Mouse (Mus musculus) Muller cell, postnatal 12 days (primary cell): ENCODE measurements at regions not wholly inside any gene's neighbourhood (a gene's known extent, or its start where the extent isn't known, plus 50 kb on each side); places are given as distances from the start of the nearest gene placed in this dataset.

Source experiments
- DNase-seq: peaks from one replicate; pipeline ENCODE4 v3.0.0-alpha.2; 2015; ENCODE audit errors: inconsistent ontology term

DNA sequence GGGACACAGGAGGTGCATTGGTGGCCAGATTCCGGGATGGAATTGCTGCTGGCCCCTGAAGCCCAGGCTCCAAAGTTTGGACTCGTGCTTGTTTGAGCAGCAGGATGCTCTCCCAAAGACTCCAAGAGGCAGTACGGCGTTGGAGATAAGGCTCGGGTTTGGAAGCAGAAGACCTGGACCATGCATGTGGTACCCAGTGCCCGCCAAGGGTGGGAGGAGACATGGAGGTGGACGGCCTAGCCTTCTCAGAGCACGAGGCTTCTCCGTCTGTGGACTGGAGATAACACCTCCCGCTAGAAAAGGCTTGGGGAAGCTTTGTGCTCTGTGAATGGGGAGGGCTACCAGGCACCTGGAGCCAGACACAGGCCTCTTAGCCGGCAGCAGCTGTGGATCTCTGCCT lies 271.7 kb downstream of the Rps6kc1 start:
- no peak for DNase-seq

DNA sequence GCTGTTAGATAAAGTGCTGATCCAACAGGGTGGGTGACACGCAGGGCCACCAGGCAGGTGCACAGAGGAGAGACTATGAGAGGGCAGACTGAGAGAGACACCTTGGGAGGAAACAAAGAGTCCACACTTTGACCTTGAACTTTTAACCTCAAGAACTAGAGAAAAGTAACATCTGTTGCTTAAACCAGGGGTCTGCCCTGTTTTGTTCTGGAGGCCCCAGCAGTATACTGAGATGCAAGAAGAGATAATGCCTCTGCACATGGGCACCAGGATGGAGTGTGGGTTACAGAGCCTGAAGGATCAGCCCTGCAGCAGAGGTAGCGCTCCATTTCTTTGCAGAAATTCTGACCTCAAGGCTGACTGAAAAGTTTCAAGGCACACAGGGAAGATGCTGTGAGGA lies 276.6 kb downstream of the Rps6kc1 start:
- no peak for DNase-seq

- no peak for DNase-seq
Observed at GRCm38 (mm10) chr1:190631641-190632040, 279.9 kb downstream of the Rps6kc1 start.

GRCm38 (mm10) chr1:190630193-190630592 lies 281.4 kb downstream of the Rps6kc1 start:
- no peak for DNase-seq

- DNase-seq = no peak
Observed at GRCm38 (mm10) chr1:190623916-190624315, 287.7 kb downstream of the Rps6kc1 start.

GRCm38 (mm10) chr1:190600425-190600824 lies 311.1 kb downstream of the Rps6kc1 start:
- no peak for DNase-seq

DNA sequence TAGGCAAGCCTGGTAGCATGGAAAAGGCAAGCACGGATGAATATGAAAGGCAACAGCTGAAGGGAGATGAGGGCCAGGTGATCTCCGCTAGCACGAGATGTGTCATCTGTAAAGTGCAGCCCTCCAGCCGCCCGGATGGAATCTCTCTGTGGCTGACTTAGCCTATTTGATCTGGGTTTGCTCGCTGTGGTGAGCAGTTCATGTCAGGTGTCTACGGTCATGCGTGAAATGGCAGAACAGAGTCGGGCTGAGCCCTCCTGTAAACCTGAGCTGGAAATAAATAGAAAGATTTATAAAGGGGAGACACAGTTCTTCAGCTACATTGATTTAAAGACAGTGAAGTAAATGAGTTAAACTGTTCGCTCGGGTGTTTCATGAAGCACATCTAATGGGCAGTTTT lies 311.9 kb downstream of the Rps6kc1 start:
- no peak for DNase-seq

GRCm38 (mm10) chr1:190596209-190596608 lies 315.4 kb downstream of the Rps6kc1 start:
- DNase-seq = peak; percentile 23

- DNase-seq = no peak
Observed at GRCm38 (mm10) chr1:190591621-190592020, 319.9 kb downstream of the Rps6kc1 start.

DNA sequence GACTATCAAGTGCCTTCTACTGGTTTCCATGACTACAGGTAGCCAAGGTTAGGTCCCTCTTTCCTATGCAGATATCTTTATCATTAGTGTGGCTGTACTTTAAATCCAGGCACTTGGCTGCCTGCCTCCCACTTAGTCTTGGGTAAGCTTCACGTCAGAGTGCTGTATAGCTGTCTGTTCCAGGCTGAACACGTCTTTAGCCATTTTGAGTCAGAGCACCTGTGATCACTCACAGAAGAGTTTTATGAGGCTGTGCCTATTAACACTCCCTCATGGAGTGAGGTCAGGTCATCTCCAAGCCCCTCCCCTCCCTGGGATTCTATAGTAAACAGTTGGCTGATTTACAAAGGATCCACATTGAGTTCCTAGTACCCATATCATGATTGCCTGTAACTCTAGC lies 322.0 kb downstream of the Rps6kc1 start:
- DNase-seq = no peak

GRCm38 (mm10) chr1:190583272-190583671 lies 328.3 kb downstream of the Rps6kc1 start:
- no peak for DNase-seq

DNA sequence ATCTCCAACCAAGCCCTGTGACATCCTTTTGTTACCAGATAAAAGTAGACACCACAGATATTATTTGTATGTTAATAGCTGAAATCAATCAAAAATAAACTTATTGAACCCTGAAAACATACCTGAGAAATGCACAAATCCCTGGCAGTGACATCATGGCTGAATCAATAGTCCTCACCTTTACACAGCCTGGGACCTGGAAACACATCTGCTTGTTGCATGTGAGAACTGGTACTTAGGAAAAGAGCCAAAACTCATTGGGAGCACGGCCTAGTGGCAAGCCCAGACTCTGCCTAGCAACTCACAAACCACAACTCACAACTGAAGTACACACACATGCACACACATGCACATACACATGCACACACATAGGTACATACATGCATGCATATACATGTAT lies 330.9 kb downstream of the Rps6kc1 start:
- DNase-seq = no peak

- no peak for DNase-seq
Observed at GRCm38 (mm10) chr1:190570981-190571380, 340.6 kb downstream of the Rps6kc1 start.

DNA sequence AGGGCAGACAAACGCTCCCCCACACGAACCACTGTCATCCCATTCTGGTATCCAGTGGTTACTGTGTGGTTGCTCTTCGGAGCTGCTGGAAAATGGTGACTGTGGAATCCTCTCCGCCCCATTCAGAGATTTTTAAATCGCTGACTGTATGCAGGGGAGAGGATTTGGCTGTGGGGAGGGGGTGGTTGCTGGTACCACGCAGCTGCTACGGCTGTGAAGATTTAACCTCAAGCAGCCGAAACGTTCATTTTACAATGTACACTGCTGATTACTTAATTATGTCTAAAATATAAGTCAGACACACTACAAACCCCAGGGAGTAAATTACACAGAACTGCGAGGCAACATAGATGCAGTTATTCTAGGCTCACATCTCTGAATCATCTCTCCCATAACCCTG lies 341.0 kb downstream of the Rps6kc1 start:
- no peak for DNase-seq

DNA sequence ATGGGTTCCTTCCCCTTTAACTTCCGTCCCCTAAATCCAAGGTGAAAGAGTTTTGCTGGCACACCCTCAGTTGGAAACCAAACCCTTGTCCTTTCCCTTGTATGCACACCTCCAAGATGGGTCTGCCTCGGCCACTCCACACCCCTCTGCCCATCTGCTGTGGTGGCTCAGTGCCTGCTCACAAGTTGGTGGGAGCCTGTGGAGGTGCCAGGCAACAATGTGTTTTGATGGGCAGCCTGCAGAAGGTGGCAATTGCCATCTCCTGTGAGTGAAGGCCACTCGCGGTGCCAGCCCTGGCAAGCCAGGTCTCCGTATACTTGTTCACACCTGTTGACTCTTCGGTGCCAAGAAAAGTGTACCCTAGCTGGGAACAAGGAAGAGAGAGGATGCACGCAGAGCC lies 344.8 kb downstream of the Rps6kc1 start:
- DNase-seq = no peak

- no peak for DNase-seq
Observed at GRCm38 (mm10) chr1:190562865-190563457, 348.6 kb downstream of the Rps6kc1 start.

GRCm38 (mm10) chr1:190560086-190560485 lies 351.5 kb downstream of the Rps6kc1 start:
- DNase-seq = peak; percentile 71

DNA sequence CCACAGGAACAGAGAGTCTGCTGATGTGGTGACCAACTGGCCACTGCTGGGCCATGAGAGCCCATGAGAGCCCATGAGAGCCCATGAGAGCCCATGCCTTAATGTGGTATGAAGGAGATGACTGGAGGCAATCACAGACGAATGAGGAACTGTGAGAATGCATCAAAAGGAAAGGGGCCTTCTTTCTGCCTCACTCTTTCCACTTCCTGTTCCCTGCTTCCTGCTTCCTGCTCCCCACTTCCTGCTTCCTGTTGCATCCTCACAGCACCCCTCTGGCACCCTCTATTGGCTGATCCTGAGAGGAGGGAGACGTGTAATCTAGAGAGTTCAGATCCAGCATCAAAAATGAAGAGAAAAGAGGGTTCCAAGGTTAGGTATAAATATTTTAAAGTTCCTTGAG lies 369.7 kb downstream of the Rps6kc1 start:
- DNase-seq = no peak

DNA sequence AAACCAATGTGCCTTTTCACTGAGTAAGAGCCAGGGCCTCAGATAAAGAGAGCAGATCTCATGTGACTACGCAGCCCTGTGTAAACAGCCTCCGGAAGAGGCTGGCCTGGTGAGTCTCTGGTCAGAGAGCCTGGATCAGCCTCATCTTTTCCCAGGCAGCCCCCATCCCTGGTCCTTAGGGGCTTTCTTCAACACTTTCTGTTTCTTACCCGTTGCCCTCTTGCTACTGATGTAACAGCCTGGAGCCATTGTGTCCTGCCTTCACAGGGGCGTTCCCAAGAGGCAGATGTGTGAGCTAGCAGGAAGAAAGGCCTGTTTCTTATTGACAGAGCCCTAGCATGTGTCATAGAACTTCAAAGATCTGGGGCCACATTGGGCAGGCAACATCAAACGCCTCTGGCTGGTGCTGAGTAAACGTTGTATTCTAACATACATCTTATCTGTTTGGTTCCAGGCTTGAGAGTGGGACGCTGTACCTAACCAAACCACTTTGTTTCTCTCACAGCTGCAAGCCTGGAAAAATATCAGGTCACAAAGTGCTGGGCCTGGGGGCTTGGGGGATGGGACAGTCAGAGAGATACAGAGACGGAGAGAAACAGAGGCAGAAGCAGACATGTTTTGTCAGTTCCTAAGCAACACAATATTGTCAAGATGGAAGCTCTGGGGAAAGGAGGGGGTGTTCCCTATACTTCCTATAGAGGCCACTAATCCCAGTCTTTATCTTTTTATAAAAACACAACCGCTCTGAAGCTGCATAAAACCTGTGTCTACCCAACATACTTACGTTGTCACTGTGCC lies 362.6 kb upstream of the Prox1 start:
- DNase-seq = peak; percentile 1

GRCm38 (mm10) chr1:190531224-190531623 lies 360.7 kb upstream of the Prox1 start:
- DNase-seq = no peak

GRCm38 (mm10) chr1:190530079-190530478 lies 359.6 kb upstream of the Prox1 start:
- no peak for DNase-seq

- no peak for DNase-seq
Observed at GRCm38 (mm10) chr1:190527545-190528137, 357.1 kb upstream of the Prox1 start.

DNA sequence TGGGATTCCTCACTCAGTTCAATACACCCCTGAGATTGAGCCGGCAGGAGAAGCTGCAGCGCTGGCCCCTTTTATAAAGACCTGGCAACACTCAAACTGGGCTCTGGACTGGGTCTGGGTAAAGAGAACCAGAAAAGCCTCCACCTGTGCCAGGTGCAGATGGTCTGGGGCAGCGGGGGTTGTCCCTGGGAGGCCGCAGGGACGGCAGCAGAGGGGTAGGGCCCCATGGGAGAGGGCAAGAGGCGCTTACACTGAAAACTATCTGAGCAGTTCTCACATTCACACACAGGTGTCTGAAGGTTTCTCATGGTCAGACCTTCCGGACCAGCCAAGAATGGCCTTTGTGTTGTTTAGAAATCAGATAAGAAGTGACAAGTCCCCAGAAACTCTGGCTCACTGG lies 356.1 kb upstream of the Prox1 start:
- DNase-seq = no peak
